Mouse (Mus musculus) A20 (cell line): ENCODE measurements around the gene Trim11.

Experiments
- DNase-seq: peaks from one replicate; pipeline ENCODE4 v3.0.0-alpha.2; 2011; ENCODE audit warnings: low read depth, low spot score

Trim11 gene

DNA sequence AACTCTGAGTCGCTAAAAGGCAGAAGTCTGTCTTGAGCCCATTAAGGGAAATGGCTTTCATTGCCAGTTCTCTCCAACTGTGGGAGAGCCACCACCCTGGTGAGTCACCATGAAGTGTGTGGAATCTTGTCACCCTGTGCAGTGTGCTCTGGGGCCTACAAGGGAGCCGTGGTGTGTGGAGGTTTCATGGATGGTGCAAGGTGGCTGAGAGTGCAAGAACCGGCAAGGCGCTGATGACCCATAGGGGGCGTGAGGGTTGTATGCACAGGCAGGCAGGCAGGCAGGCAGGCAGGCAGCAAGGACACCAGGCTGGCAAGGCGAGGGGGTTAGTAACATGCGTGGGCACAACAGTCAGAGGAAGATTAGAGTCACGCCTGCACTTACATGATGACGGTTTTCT is 37.2 kb downstream of the Trim11 start:
- peak; percentile 51 for DNase-seq

DNA sequence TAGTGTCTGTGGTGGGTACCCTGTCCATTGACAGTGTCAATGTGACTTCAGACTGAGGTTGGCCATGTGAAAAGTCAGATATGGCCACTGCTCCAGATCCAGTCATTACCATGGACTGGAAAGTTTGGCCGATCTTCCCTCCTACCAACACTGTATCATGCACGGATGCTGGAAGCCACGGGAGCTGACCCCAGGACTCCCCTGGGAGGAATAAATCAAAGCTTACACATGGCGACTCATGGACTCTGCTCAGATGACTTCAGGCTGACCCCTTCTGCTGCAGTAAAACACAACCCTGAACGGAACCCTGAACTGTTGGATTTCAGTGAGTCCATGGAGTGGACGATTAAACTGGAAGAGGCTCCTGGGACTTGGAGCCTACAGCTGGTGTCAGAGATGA is 48.5 kb downstream of the Trim11 start:
- DNase-seq: no peak

DNA sequence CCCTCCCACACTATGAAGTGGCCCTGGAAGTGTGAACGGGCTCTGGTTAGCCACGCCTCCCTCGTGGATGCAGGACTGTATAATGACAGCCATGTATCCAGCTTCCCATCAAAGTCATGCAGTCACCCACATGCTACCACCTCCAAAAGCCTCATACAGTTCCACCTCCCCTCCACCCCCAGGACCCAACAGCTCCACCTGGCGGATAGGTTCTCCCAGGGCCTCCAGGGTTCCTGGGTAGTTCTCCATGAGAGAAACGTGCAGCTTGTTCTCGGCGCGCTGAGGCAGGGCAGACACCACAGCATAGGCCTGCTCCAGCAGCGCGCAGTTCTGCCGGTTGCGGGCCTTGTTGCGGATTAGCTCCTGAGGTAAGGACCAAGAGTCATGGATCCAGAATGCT is 51.1 kb downstream of the Trim11 start:
- DNase-seq: peak; percentile 18
